ENCODE assay signal across 28 mouse cellular contexts in genomic region chr12:102960051-102960775, GRCm38 (mm10). TPM values are rescaled to one million over a fixed set of nuclear protein-coding genes. Genes with fewer than 3 reads are reported as not detected.
DNase-seq lines count a peak whose midpoint lies in the region; ATAC-seq and TF ChIP-seq lines count a peak whose summit lies in the region.
"Had no signal": no experiment of that assay in that cellular context is flagged by ENCODE, and none has a peak within 500 bp of the region (broad histone marks: within the 10 kb centered on the region; RNA-seq: fewer than 3 reads in every experiment).

No protein-coding gene starts in this region.

- peak; percentile 29; the same call in 1 of the 2 replicates for TF ChIP-seq CTCF in liver, embryonic 14.5 days (IDR thresholded peaks at IDR 0.05; ENCODE audit: low read depth)

- H3K27me3 ChIP-seq in liver, embryonic 14.5 days (ENCODE audit: control insufficient read depth, insufficient read depth, low read length), result no peaks in the 10 kb centered on the region
- H3K27me3 ChIP-seq in liver, embryonic 11.5 days (replicated peaks; ENCODE audit: control insufficient read depth, insufficient read depth, low read length), result no peaks in the 10 kb centered on the region
- H3K27me3 ChIP-seq: hindbrain, embryonic 15.5 days; limb, embryonic 13.5 days; liver, embryonic 15.5 days; neural tube, embryonic 13.5 days; stomach, embryonic 15.5 days had no signal

- no peak for ATAC-seq in liver, embryonic 14.5 days (ENCODE audit: insufficient read depth)
- no peak for ATAC-seq in liver, embryonic 11.5 days (replicated peaks; ENCODE audit: low FRiP score)
- ATAC-seq in erythroblast, adult 5-6 weeks (replicated peaks; ENCODE audit: low FRiP score, poor library complexity, severe bottlenecking), result no peak
- no peak for ATAC-seq in activated CD4-positive, CD25-positive, alpha-beta regulatory T cell, adult 4 months

- 68% methylated on average over 7 of the region's 7 CpGs for WGBS in liver, embryonic 14.5 days (ENCODE audit: insufficient replicate concordance)
- 87% methylated on average over 7 of the region's 7 CpGs for WGBS in liver, embryonic 11.5 days

- no peaks in the 10 kb centered on the region for H3K9me3 ChIP-seq in liver, embryonic 14.5 days (ENCODE audit: control insufficient read depth, low read length)
- H3K9me3 ChIP-seq in liver, embryonic 11.5 days (ENCODE audit: control insufficient read depth, low read length), result no peaks in the 10 kb centered on the region
- H3K9me3 ChIP-seq: forebrain, embryonic 12.5 days; hindbrain, embryonic 15.5 days; limb, embryonic 13.5 days; liver, embryonic 15.5 days; neural tube, embryonic 13.5 days; stomach, embryonic 15.5 days had no signal

- no peak overlapping the region for H3K4me3 ChIP-seq in liver, embryonic 14.5 days (ENCODE audit: insufficient read depth in 1 of 2, low read depth in 2 of 2, low read length in 2 of 2)
- no peak overlapping the region for H3K4me3 ChIP-seq in liver, embryonic 11.5 days (ENCODE audit: low read depth, low read length)
- H3K4me3 ChIP-seq: forebrain, embryonic 12.5 days; hindbrain, embryonic 15.5 days; limb, embryonic 13.5 days; liver, embryonic 15.5 days; myocyte; neural tube, embryonic 13.5 days; stomach, embryonic 15.5 days had no signal

- no peaks in the 10 kb centered on the region for H3K36me3 ChIP-seq in liver, embryonic 14.5 days (replicated peaks; ENCODE audit: control insufficient read depth, insufficient read depth, low read depth)
- H3K36me3 ChIP-seq in liver, embryonic 11.5 days (ENCODE audit: control insufficient read depth, insufficient read depth, low read length), result no peaks in the 10 kb centered on the region
- H3K36me3 ChIP-seq: forebrain, embryonic 12.5 days; G1E; hindbrain, embryonic 15.5 days; limb, embryonic 13.5 days; liver, embryonic 15.5 days; neural tube, embryonic 13.5 days; stomach, embryonic 15.5 days had no signal

- H3K27ac ChIP-seq in liver, embryonic 14.5 days, result no peak overlapping the region
- H3K27ac ChIP-seq in liver, embryonic 11.5 days (ENCODE audit: low read depth, low read length), result no peak overlapping the region
- H3K27ac ChIP-seq: forebrain, embryonic 12.5 days; hindbrain, embryonic 15.5 days; limb, embryonic 13.5 days; liver, embryonic 15.5 days; neural tube, embryonic 13.5 days; stomach, embryonic 15.5 days had no signal

- no peaks in the 10 kb centered on the region for H3K4me1 ChIP-seq in liver, embryonic 14.5 days (replicated peaks; ENCODE audit: control insufficient read depth in 2 of 2, insufficient read depth in 2 of 2, low read length in 1 of 2)
- H3K4me1 ChIP-seq in liver, embryonic 11.5 days (replicated peaks; ENCODE audit: control insufficient read depth, insufficient read depth, low read length), result no peaks in the 10 kb centered on the region
- H3K4me1 ChIP-seq: forebrain, embryonic 12.5 days; limb, embryonic 13.5 days; liver, embryonic 15.5 days; stomach, embryonic 15.5 days had no signal

- TF ChIP-seq EP300 in liver, embryonic 14.5 days (IDR thresholded peaks at IDR 0.05; ENCODE audit: low read depth), result no peak

- H3K9ac ChIP-seq in liver, embryonic 14.5 days (replicated peaks), result no peak overlapping the region
- no peak overlapping the region for H3K9ac ChIP-seq in liver, embryonic 11.5 days (ENCODE audit: low read depth, low read length)
- H3K9ac ChIP-seq: forebrain, embryonic 12.5 days; hindbrain, embryonic 15.5 days; limb, embryonic 13.5 days; liver, embryonic 15.5 days; neural tube, embryonic 13.5 days; stomach, embryonic 15.5 days had no signal

- peak; percentile 68 for DNase-seq in adrenal gland, adult 2 months
- no peak for DNase-seq in adrenal gland, postnatal 4 days (ENCODE audit: low spot score in 2 of 2)
- no peak for DNase-seq in liver, embryonic 14.5 days (ENCODE audit: low read depth in 3 of 3, low spot score in 3 of 3)
- DNase-seq in liver, embryonic 11.5 days (ENCODE audit: low spot score), result no peak
- DNase-seq in adrenal gland, postnatal 10 days, result peak; percentile 47
- DNase-seq: cerebellum, adult 9-10 months; gastrocnemius, postnatal 10 days; kidney, adult 9 months; kidney, postnatal 14 days; layer of hippocampus, postnatal 36 days; lung, postnatal 4 days; midbrain, embryonic 14.5 days; retina, postnatal 1 day; right cerebral cortex, postnatal 4 days; thymus, adult 18-20 months; thymus, postnatal 36 days had no signal

- H3K4me2 ChIP-seq in liver, embryonic 14.5 days (ENCODE audit: low read depth), result no peak overlapping the region
- no peak overlapping the region for H3K4me2 ChIP-seq in liver, embryonic 11.5 days
- H3K4me2 ChIP-seq: forebrain, embryonic 12.5 days; heart, embryonic 11.5 days; hindbrain, embryonic 15.5 days; limb, embryonic 13.5 days; liver, embryonic 15.5 days; neural tube, embryonic 13.5 days; stomach, embryonic 15.5 days had no signal

RNA-seq across cellular contexts. Expression of gene Unc79, which starts 11.6 kb away (rescaled TPM):
- total RNA-seq in adrenal gland, adult 2 months (2021), result 1 to 10 TPM; 4.4 to 8.1 TPM
- polyA plus RNA-seq in adrenal gland, adult 2 months (2012; rRNA removed), result 1.5 and 3.7 TPM in 2 replicates
- total RNA-seq in adrenal gland, postnatal 4 days (2021), result 1 to 10 TPM; 8.2 to 8.7 TPM
- 0.12 and 0.22 TPM in 2 replicates for polyA plus RNA-seq in liver, embryonic 14.5 days (2012; rRNA removed)
- 0.04 TPM in 1 of 2 replicates, not detected in the other for polyA plus RNA-seq in liver, embryonic 14.5 days (2014; fragmentation: Nextera tagmentation; extraction: Ambion mirVana)
- 0.04 and 0.23 TPM in 2 replicates for polyA plus RNA-seq in liver, embryonic 11.5 days (2014; fragmentation: Nextera tagmentation; extraction: Ambion mirVana)
- total RNA-seq in adrenal gland, postnatal 10 days (2021), result 1 to 10 TPM; 3.0 to 6.2 TPM
- total RNA-seq in erythroblast, adult 5-6 weeks (2015; ENCODE audit: low replicate concordance), result not detected in 2 replicates
- total RNA-seq in erythroblast, adult 5-6 weeks (2017; ENCODE audit: low replicate concordance), result 0.09 TPM in 1 of 2 replicates, not detected in the other
- polyA plus RNA-seq in activated CD4-positive, CD25-positive, alpha-beta regulatory T cell, adult 4 months (2017; shearing (Covaris generic)), result under 1 TPM; 0.32 to 0.60 TPM
- total RNA-seq: granulocyte monocyte progenitor cell, adult 5-6 weeks had no signal
- polyA plus RNA-seq: G1E, myocyte had no signal

Comparison
In these comparisons a context has a peak if more than half of its experiments do, and no peak if none do; other contexts are left out.
1. DNase-seq: peak in adrenal gland, adult 2 months (single experiment) and adrenal gland, postnatal 10 days (single experiment); none in adrenal gland, postnatal 4 days (0 of 2), liver, embryonic 14.5 days (0 of 3) and liver, embryonic 11.5 days (single experiment).